Mouse (Mus musculus) hindbrain, embryonic 11.5 days (tissue): ENCODE results near the gene Mef2a. TPM values are rescaled to one million over a fixed set of nuclear protein-coding genes. Genes with fewer than 3 reads are reported as not detected.
"Not testable (repeated sequence)": the region's sequence is repeated elsewhere in the genome, so short reads cannot be mapped to it uniquely, and the experiment has no call there.

Experiments used
- ATAC-seq: fragments of 200-750 bp; cut with Nextera tagmentation; 2 replicates; pipeline ENCODE4 v1.8.0; 2017; ENCODE audit warnings: mild to moderate bottlenecking, moderate TSS enrichment, moderate library complexity; ENCODE audit not compliant: low FRiP score
- DNase-seq: peaks from one replicate; pipeline ENCODE4 v3.0.0-alpha.2; 2015; ENCODE audit warnings: low spot score
- H3K27ac ChIP-seq: fragments of 300-500 bp; sonication (generic); 2 replicates; pipeline ENCODE4 v1.5.1; 2014; ENCODE audit warnings: mild to moderate bottlenecking, low read depth, low read length
- H3K27me3 ChIP-seq: fragments of 300-500 bp; sonication (generic); 2 replicates; pipeline ENCODE4 v1.6.1; 2014; ENCODE audit warnings: mild to moderate bottlenecking, low read length, moderate library complexity, mixed read lengths; ENCODE audit not compliant: control insufficient read depth, insufficient read depth
- H3K36me3 ChIP-seq: fragments of 300-500 bp; sonication (generic); 2 replicates; pipeline ENCODE4 v1.6.1; 2014; ENCODE audit warnings: mild to moderate bottlenecking, low read length, moderate library complexity, mixed read lengths; ENCODE audit not compliant: control insufficient read depth, insufficient read depth
- H3K4me1 ChIP-seq: fragments of 300-500 bp; sonication (generic); replicated peaks from 2 replicates; pipeline ENCODE4 v1.6.1; 2014; ENCODE audit warnings: low read length, mixed read lengths; ENCODE audit not compliant: control insufficient read depth, insufficient read depth
- H3K4me2 ChIP-seq: fragments of 300-500 bp; sonication (generic); replicated peaks from 2 replicates; pipeline ENCODE4 v1.6.1; 2014; ENCODE audit warnings: mild to moderate bottlenecking, low read depth, low read length
- H3K4me3 ChIP-seq: fragments of 300-500 bp; sonication (generic); 2 replicates; pipeline ENCODE4 v1.5.1; 2014; ENCODE audit warnings: low read depth, low read length
- H3K9ac ChIP-seq: fragments of 300-500 bp; sonication (generic); 2 replicates; pipeline ENCODE4 v1.6.1; 2014; ENCODE audit warnings: low read depth, low read length
- H3K9me3 ChIP-seq: fragments of 300-500 bp; sonication (generic); 2 replicates; pipeline ENCODE4 v1.6.1; 2016; ENCODE audit warnings: low read length; ENCODE audit not compliant: control insufficient read depth
- WGBS: fragments of 180-500 bp; shearing (Covaris S2); extraction: QIAGEN DNeasy Blood & Tissue Kit; methylation state at CpG from one replicate; pipeline ENCODE4 v1.1.7; 2014; 5-methylcytosine and 5-hydroxymethylcytosine counted together
- polyA plus RNA-seq: library from polyadenylated mRNA; unstranded; fragments of >200 nt; fragmentation: Nextera tagmentation; extraction: Ambion mirVana; gene quantifications from 2 replicates; pipeline ENCODE4 v1.2.1, GENCODE M21; 2014

Gene Mef2a
- polyA plus RNA-seq, 1 experiment from 2014 or later, result 32.3 TPM

- WGBS, result 94% methylated on average over 3 of the region's 3 CpGs
- H3K4me2 ChIP-seq, result no peak overlapping the region
- H3K4me1 ChIP-seq, result no peaks in the 10 kb centered on the region
- H3K9me3 ChIP-seq, result no peaks in the 10 kb centered on the region
- no peaks in the 10 kb centered on the region for H3K27me3 ChIP-seq
- H3K36me3 ChIP-seq, result no peaks in the 10 kb centered on the region
- DNase-seq (no peak), ATAC-seq (no peak)
- no peak overlapping the region for H3K4me3 ChIP-seq
- no peak overlapping the region for H3K9ac ChIP-seq
- no peak overlapping the region for H3K27ac ChIP-seq
These were observed 65.6 kb downstream of the Mef2a start for GRCm38 (mm10) chr7:67307078-67307477.

DNA sequence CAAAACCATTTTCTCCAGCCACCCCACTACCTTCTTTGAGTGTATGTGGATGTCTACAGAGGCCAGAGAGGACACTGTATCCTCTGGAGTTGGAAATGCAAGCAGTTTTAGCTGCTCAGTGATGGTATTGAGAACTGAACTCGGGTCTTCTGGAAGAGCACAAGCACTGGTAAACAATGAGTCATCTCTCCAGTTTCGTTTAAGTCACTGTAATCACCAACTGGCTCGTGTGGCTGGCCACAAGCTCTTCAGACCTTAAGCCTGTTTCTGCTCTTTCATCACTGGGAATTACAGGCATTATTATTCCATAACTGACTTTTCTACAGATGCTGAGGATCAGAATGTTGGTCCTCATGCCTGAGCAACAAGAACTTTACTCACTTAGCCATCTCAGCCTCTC, 67.7 kb downstream of the Mef2a start:
- Histone ChIP-seq H3K9ac (no peak overlapping the region), H3K9me3 (no peaks in the 10 kb centered on the region), H3K4me1 (no peaks in the 10 kb centered on the region), H3K4me2 (no peak overlapping the region), H3K27ac (no peak overlapping the region), H3K36me3 (no peaks in the 10 kb centered on the region), H3K27me3 (no peaks in the 10 kb centered on the region), H3K4me3 (no peak overlapping the region)
- no peak for ATAC-seq
- 94% methylated on average over 3 of the region's 3 CpGs for WGBS
- DNase-seq, result no peak

- WGBS, result 84% methylated on average over 1 of the region's 1 CpGs
- no peak for ATAC-seq
These were observed 76.2 kb downstream of the Mef2a start for GRCm38 (mm10) chr7:67296419-67296818.

DNA sequence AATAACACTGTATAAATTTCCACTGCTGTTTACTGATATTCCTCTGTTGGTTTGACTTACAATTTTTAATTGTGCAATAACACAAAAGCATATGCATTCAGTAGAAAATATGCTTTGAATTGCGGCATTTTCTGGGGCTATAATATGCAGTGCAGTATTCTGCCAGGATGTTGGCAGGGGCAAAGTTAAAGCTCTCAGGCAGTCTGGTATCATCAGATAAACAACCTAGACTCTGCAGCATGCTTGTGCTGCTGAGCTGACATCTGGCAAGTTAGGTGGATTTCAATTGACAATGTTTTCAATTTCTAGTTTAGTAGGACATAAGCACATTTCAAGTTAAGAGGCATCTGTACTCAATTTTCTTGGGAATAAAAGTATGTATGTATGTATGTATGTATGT, 81.3 kb downstream of the Mef2a start:
- no peaks in the 10 kb centered on the region for H3K4me1 ChIP-seq
- DNase-seq (no peak), ATAC-seq (no peak)
- no peak overlapping the region for H3K4me2 ChIP-seq
- WGBS, result 96% methylated on average over 1 of the region's 1 CpGs
- H3K27ac ChIP-seq, result no peak overlapping the region
- H3K4me3 ChIP-seq, result no peak overlapping the region
- H3K9me3 ChIP-seq, result no peaks in the 10 kb centered on the region
- no peaks in the 10 kb centered on the region for H3K27me3 ChIP-seq
- no peaks in the 10 kb centered on the region for H3K36me3 ChIP-seq
- H3K9ac ChIP-seq, result no peak overlapping the region

More at GRCm38 (mm10) chr7:67296419-67296818, 76.2 kb downstream of the Mef2a start:
- Histone ChIP-seq H3K4me1 (no peaks in the 10 kb centered on the region), H3K27ac (no peak overlapping the region), H3K4me2 (no peak overlapping the region), H3K4me3 (no peak overlapping the region), H3K9ac (no peak overlapping the region), H3K9me3 (no peaks in the 10 kb centered on the region), H3K36me3 (no peaks in the 10 kb centered on the region), H3K27me3 (no peaks in the 10 kb centered on the region)
- DNase-seq, result no peak

DNA sequence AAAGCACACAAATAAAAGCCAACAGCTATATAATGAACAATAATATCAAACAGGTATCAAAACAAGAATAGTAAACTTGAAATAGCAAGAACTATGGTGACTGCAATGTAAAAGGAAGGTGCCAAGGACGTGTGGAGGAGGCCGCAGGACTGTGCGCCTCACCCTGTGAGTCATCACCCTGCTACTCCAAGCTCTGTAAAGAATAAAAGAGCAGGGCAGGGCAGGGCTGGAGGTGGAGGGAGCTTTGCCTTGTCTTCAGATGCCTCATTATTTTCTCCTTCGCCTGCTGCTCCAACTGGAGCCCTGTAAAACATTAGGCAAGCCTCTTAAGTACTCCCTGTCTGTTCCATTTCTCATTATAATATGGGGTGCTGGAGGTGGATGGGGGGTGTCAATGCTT, 85.2 kb downstream of the Mef2a start:
- Histone ChIP-seq H3K27me3 (no peaks in the 10 kb centered on the region), H3K4me2 (no peak overlapping the region), H3K27ac (no peak overlapping the region), H3K36me3 (no peaks in the 10 kb centered on the region), H3K9me3 (no peaks in the 10 kb centered on the region), H3K9ac (no peak overlapping the region), H3K4me3 (no peak overlapping the region), H3K4me1 (no peaks in the 10 kb centered on the region)
- 86% methylated on average over 4 of the region's 4 CpGs for WGBS
- no peak for DNase-seq
- ATAC-seq, result no peak

- no peak for DNase-seq
- no peaks in the 10 kb centered on the region for H3K9me3 ChIP-seq
- no peaks in the 10 kb centered on the region for H3K27me3 ChIP-seq
- no peak overlapping the region for H3K9ac ChIP-seq
- H3K4me2 ChIP-seq, result no peak overlapping the region
- H3K27ac ChIP-seq, result no peak overlapping the region
- 94% methylated on average over 6 of the region's 6 CpGs for WGBS
- ATAC-seq, result no peak
- H3K36me3 ChIP-seq, result no peaks in the 10 kb centered on the region
- no peak overlapping the region for H3K4me3 ChIP-seq
- no peaks in the 10 kb centered on the region for H3K4me1 ChIP-seq
These were observed 89.1 kb downstream of the Mef2a start for GRCm38 (mm10) chr7:67283581-67283980.

DNA sequence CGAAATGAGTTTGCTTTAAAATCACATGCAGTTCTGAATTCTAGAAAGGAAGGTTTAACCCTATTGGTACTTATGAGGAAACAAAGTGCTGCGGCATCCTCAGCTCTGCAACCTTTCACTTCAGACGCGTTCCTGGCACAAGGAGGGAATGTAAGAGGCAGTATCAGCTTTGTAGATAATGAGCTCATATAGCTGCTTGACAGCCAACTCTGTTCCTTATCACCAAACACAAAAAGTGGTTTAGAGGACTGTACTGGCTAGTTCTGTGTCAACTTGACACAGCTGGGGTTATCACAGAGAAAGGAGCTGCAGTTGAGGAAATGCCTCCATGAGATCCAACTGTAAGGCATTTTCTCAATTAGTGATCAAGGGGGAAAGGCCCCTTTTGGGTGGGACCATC, 102.2 kb downstream of the Mef2a start:
- H3K36me3 ChIP-seq, H3K4me1 ChIP-seq, H3K9ac ChIP-seq, DNase-seq, H3K9me3 ChIP-seq, H3K4me2 ChIP-seq, H3K4me3 ChIP-seq, ATAC-seq, H3K27me3 ChIP-seq, H3K27ac ChIP-seq: not testable (repeated sequence)
- 92% methylated on average over 4 of the region's 4 CpGs for WGBS

GRCm38 (mm10) chr7:67259828-67260563, 112.7 kb downstream of the Mef2a start:
- H3K36me3 ChIP-seq, result no peaks in the 10 kb centered on the region
- H3K27me3 ChIP-seq, result no peaks in the 10 kb centered on the region
- H3K4me2 ChIP-seq, result no peak overlapping the region
- 96% methylated on average over 4 of the region's 4 CpGs for WGBS
- no peak for ATAC-seq
- H3K4me1 ChIP-seq, result no peaks in the 10 kb centered on the region
- no peak overlapping the region for H3K4me3 ChIP-seq
- no peak overlapping the region for H3K9ac ChIP-seq
- no peak overlapping the region for H3K27ac ChIP-seq
- no peaks in the 10 kb centered on the region for H3K9me3 ChIP-seq
- peak; percentile 28 for DNase-seq

GRCm38 (mm10) chr7:67246067-67246466, 126.6 kb downstream of the Mef2a start:
- H3K4me1 ChIP-seq, result no peaks in the 10 kb centered on the region
- no peaks in the 10 kb centered on the region for H3K36me3 ChIP-seq
- no peak overlapping the region for H3K4me2 ChIP-seq
- H3K27ac ChIP-seq, result no peak overlapping the region
- WGBS, result 83% methylated on average over 2 of the region's 2 CpGs
- no peak overlapping the region for H3K9ac ChIP-seq
- DNase-seq (no peak), ATAC-seq (no peak)
- H3K9me3 ChIP-seq, result no peaks in the 10 kb centered on the region
- H3K4me3 ChIP-seq, result no peak overlapping the region
- H3K27me3 ChIP-seq, result no peaks in the 10 kb centered on the region
